Comparison of ENCODE assay signal across 11 mouse cellular contexts in the genomic region with DNA sequence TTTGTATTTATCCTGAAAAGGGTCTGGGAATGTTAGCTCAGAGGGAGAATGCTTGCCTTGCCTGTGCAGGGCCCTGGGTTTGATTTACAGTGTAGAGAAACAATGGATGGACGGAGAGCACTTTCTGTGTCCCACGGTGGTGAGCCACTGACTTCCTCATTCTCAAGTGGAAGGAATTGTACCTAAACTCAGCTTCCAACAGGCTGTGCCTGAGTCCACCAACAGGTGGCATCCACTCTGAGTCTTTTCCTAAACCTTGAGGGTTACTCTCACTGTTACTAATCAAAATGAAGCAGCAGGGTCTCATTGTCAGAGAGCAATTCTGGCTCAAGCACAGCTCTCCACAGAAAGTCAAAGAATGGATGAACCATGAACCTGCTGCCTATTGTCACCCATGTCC. TPM values are rescaled to one million over a fixed set of nuclear protein-coding genes. Genes with fewer than 3 reads are reported as not detected.
A peak's percentile ranks its signal among the peaks of the same experiment; 100 is the strongest.
DNase-seq lines count a peak whose midpoint lies in the region; ATAC-seq lines count a peak whose summit lies in the region.
"Had no signal": no experiment of that assay in that cellular context is flagged by ENCODE, and none has a peak within 500 bp of the region (broad histone marks: within the 10 kb centered on the region; RNA-seq: fewer than 3 reads in every experiment).

No protein-coding gene starts in this region.

- H3K27ac ChIP-seq in forebrain, embryonic 14.5 days (ENCODE audit: low read depth, low read length), result no peak overlapping the region
- H3K27ac ChIP-seq in forebrain, embryonic 13.5 days, result no peak overlapping the region
- H3K27ac ChIP-seq in neural tube, embryonic 15.5 days (replicated peaks), result no peak overlapping the region
- H3K27ac ChIP-seq: heart, embryonic 15.5 days; midbrain, embryonic 12.5 days had no signal

- intact Hi-C loops in gastrocnemius, postnatal 14 days (cut with DNase I; ENCODE audit: low total_unique reads), result no loop called here

- no peak for ATAC-seq in forebrain, embryonic 14.5 days
- no peak for ATAC-seq in forebrain, embryonic 13.5 days
- no peak for ATAC-seq in neural tube, embryonic 15.5 days (ENCODE audit: low FRiP score)

- DNase-seq in forebrain, embryonic 14.5 days (ENCODE audit: low spot score), result peak; percentile 39
- peak; percentile 16 for DNase-seq in neural tube, embryonic 10.5 days (ENCODE audit: extremely low spot score, low spot score)
- peak; percentile 61 for DNase-seq in embryo, embryonic 10.5 days (ENCODE audit: low spot score)
- DNase-seq in lung, postnatal 10 days, result peak; percentile 58
- no peak for DNase-seq in gastrocnemius, postnatal 14 days
- DNase-seq in gastrocnemius, adult 18-20 months (ENCODE audit: low spot score), result no peak

- H3K9me3 ChIP-seq in forebrain, embryonic 14.5 days (replicated peaks; ENCODE audit: control insufficient read depth, low read length), result no peaks in the 10 kb centered on the region
- peaks cover 9% of the 10 kb centered on the region for H3K9me3 ChIP-seq in forebrain, embryonic 13.5 days (replicated peaks)
- H3K9me3 ChIP-seq in neural tube, embryonic 15.5 days (replicated peaks), result 0 out of 2 replicates have a peak, but pooled peaks cover 5% of the 10 kb centered on the region
- H3K9me3 ChIP-seq: G1E; heart, embryonic 15.5 days had no signal

- no peak overlapping the region for H3K4me2 ChIP-seq in forebrain, embryonic 14.5 days (ENCODE audit: low read length)
- no peak overlapping the region for H3K4me2 ChIP-seq in forebrain, embryonic 13.5 days
- H3K4me2 ChIP-seq in neural tube, embryonic 15.5 days, result no peak overlapping the region
- H3K4me2 ChIP-seq: heart, embryonic 15.5 days; midbrain, embryonic 12.5 days had no signal

- H3K36me3 ChIP-seq in forebrain, embryonic 14.5 days (ENCODE audit: control insufficient read depth, insufficient read depth, low read length), result no peaks in the 10 kb centered on the region
- no peaks in the 10 kb centered on the region for H3K36me3 ChIP-seq in forebrain, embryonic 13.5 days (ENCODE audit: poor library complexity, severe bottlenecking)
- H3K36me3 ChIP-seq in neural tube, embryonic 15.5 days, result no peaks in the 10 kb centered on the region
- H3K36me3 ChIP-seq: G1E; heart, embryonic 15.5 days; midbrain, embryonic 12.5 days had no signal

- H3K4me1 ChIP-seq in forebrain, embryonic 14.5 days (ENCODE audit: control insufficient read depth, insufficient read depth, low read length), result no peaks in the 10 kb centered on the region
- no peaks in the 10 kb centered on the region for H3K4me1 ChIP-seq in forebrain, embryonic 13.5 days
- H3K4me1 ChIP-seq in neural tube, embryonic 15.5 days, result no peaks in the 10 kb centered on the region
- H3K4me1 ChIP-seq: heart, embryonic 15.5 days; midbrain, embryonic 12.5 days had no signal

- H3K4me3 ChIP-seq in forebrain, embryonic 14.5 days (ENCODE audit: low read depth, low read length), result no peak overlapping the region
- H3K4me3 ChIP-seq in forebrain, embryonic 13.5 days, result no peak overlapping the region
- H3K4me3 ChIP-seq in neural tube, embryonic 15.5 days (replicated peaks), result no peak overlapping the region
- H3K4me3 ChIP-seq: heart, embryonic 15.5 days; midbrain, embryonic 12.5 days had no signal

- WGBS in forebrain, embryonic 14.5 days, result 31% methylated on average over 2 of the region's 2 CpGs
- 51% methylated on average over 2 of the region's 2 CpGs for WGBS in forebrain, embryonic 13.5 days
- WGBS in neural tube, embryonic 15.5 days, result 16% methylated on average over 2 of the region's 2 CpGs

- H3K9ac ChIP-seq in forebrain, embryonic 14.5 days (ENCODE audit: low read length), result no peak overlapping the region
- H3K9ac ChIP-seq in forebrain, embryonic 13.5 days, result no peak overlapping the region
- H3K9ac ChIP-seq in neural tube, embryonic 15.5 days (replicated peaks), result no peak overlapping the region
- H3K9ac ChIP-seq: heart, embryonic 15.5 days; midbrain, embryonic 12.5 days had no signal

- H3K27me3 ChIP-seq in forebrain, embryonic 14.5 days (replicated peaks; ENCODE audit: control insufficient read depth, insufficient read depth, low read length), result no peaks in the 10 kb centered on the region
- no peaks in the 10 kb centered on the region for H3K27me3 ChIP-seq in forebrain, embryonic 13.5 days
- H3K27me3 ChIP-seq in neural tube, embryonic 15.5 days (replicated peaks), result no peaks in the 10 kb centered on the region
- H3K27me3 ChIP-seq: heart, embryonic 15.5 days; midbrain, embryonic 12.5 days had no signal

RNA-seq across cellular contexts. Expression of gene Tex10, which starts 8.0 kb away (rescaled TPM):
- polyA plus RNA-seq in forebrain, embryonic 14.5 days (2014; fragmentation: Nextera tagmentation; extraction: Ambion mirVana), result 55.6 and 61.4 TPM in 2 replicates
- 47.1 and 47.6 TPM in 2 replicates for polyA plus RNA-seq in forebrain, embryonic 13.5 days (2015; fragmentation: Nextera tagmentation; extraction: Ambion mirVana)
- polyA plus RNA-seq in neural tube, embryonic 15.5 days (2015; fragmentation: Nextera tagmentation; extraction: Ambion mirVana), result 34.2 and 40.5 TPM in 2 replicates
- total RNA-seq in gastrocnemius, postnatal 14 days (2021), result 10 to 100 TPM in 1 of 2 experiments, 1 to 10 TPM in 1; 9.8 to 10.2 TPM
- 10 to 100 TPM; 11.1 to 11.6 TPM for total RNA-seq in gastrocnemius, adult 18-20 months (2021)

RNA-seq across cellular contexts. Expression of gene Msantd3, which starts 58.4 kb away (rescaled TPM):
- polyA plus RNA-seq in forebrain, embryonic 14.5 days (2014; fragmentation: Nextera tagmentation; extraction: Ambion mirVana), result 46.6 and 47.7 TPM in 2 replicates
- 50.2 and 52.2 TPM in 2 replicates for polyA plus RNA-seq in forebrain, embryonic 13.5 days (2015; fragmentation: Nextera tagmentation; extraction: Ambion mirVana)
- 20.7 and 26.8 TPM in 2 replicates for polyA plus RNA-seq in neural tube, embryonic 15.5 days (2015; fragmentation: Nextera tagmentation; extraction: Ambion mirVana)
- 10 to 100 TPM; 12.7 to 17.8 TPM for total RNA-seq in gastrocnemius, postnatal 14 days (2021)
- 10 to 100 TPM; 17.4 to 17.9 TPM for total RNA-seq in gastrocnemius, adult 18-20 months (2021)
- polyA plus RNA-seq: G1E had no signal

Comparison
In these comparisons a context has a peak if more than half of its experiments do, and no peak if none do; other contexts are left out.
1. DNase-seq: peak in forebrain, embryonic 14.5 days (single experiment), neural tube, embryonic 10.5 days (single experiment), embryo, embryonic 10.5 days (single experiment) and lung, postnatal 10 days (single experiment); none in gastrocnemius, postnatal 14 days (single experiment) and gastrocnemius, adult 18-20 months (single experiment).